In genomic region chr7:80782155-80783109, GRCm38 (mm10) we compare ENCODE assay signal across 8 mouse cellular contexts. TPM values are rescaled to one million over a fixed set of nuclear protein-coding genes. Genes with fewer than 3 reads are reported as not detected.
A peak's percentile ranks its signal among the peaks of the same experiment; 100 is the strongest.
DNase-seq lines count a peak whose midpoint lies in the region; ATAC-seq lines count a peak whose summit lies in the region.

No protein-coding gene starts in this region.

- H3K4me1 ChIP-seq in embryonic facial prominence, embryonic 15.5 days = peaks cover 53% of the 10 kb centered on the region
- H3K4me1 ChIP-seq in hindbrain, embryonic 13.5 days (replicated peaks) = peaks cover 7% of the 10 kb centered on the region; the same call in 1 of the 2 replicates

- peak overlapping the region; percentile 45; the same call in 1 of the 2 replicates for H3K27ac ChIP-seq in embryonic facial prominence, embryonic 15.5 days (replicated peaks)
- H3K27ac ChIP-seq in hindbrain, embryonic 13.5 days = no peak overlapping the region

- no peak for ATAC-seq in embryonic facial prominence, embryonic 15.5 days (ENCODE audit: insufficient number of reproducible peaks, low FRiP score, low TSS enrichment, low read depth)
- peak; percentile 69 for ATAC-seq in megakaryocyte, adult 5-6 weeks (ENCODE audit: poor library complexity, severe bottlenecking)
- ATAC-seq in hindbrain, embryonic 13.5 days (ENCODE audit: low FRiP score) = no peak

- WGBS in embryonic facial prominence, embryonic 15.5 days = 60% methylated on average over 17 of the region's 17 CpGs
- WGBS in hindbrain, embryonic 13.5 days = 79% methylated on average over 17 of the region's 17 CpGs

- no peak overlapping the region for H3K4me3 ChIP-seq in embryonic facial prominence, embryonic 15.5 days (replicated peaks)
- no peak overlapping the region for H3K4me3 ChIP-seq in hindbrain, embryonic 13.5 days

- DNase-seq in 416B (ENCODE audit: low read depth) (peak; percentile 86), A20 (ENCODE audit: low read depth, low spot score) (peak; percentile 87)
- no peak for DNase-seq in ovary, postnatal 10 days (ENCODE audit: low spot score)
- DNase-seq in adrenal gland, postnatal 4 days (ENCODE audit: low spot score in 2 of 2) = no peak
- no peak for DNase-seq in left cerebral cortex, adult 18-20 months (ENCODE audit: low spot score in 2 of 2)

- H3K9me3 ChIP-seq in embryonic facial prominence, embryonic 15.5 days (replicated peaks) = no peaks in the 10 kb centered on the region
- no peaks in the 10 kb centered on the region for H3K9me3 ChIP-seq in hindbrain, embryonic 13.5 days

- H3K9ac ChIP-seq in embryonic facial prominence, embryonic 15.5 days = no peak overlapping the region
- no peak overlapping the region for H3K9ac ChIP-seq in hindbrain, embryonic 13.5 days

- H3K36me3 ChIP-seq in embryonic facial prominence, embryonic 15.5 days = no peaks in the 10 kb centered on the region
- no peaks in the 10 kb centered on the region for H3K36me3 ChIP-seq in hindbrain, embryonic 13.5 days

- H3K27me3 ChIP-seq in embryonic facial prominence, embryonic 15.5 days = no peaks in the 10 kb centered on the region
- H3K27me3 ChIP-seq in hindbrain, embryonic 13.5 days = no peaks in the 10 kb centered on the region

- H3K4me2 ChIP-seq in embryonic facial prominence, embryonic 15.5 days (replicated peaks) = no peak overlapping the region
- H3K4me2 ChIP-seq in hindbrain, embryonic 13.5 days = no peak overlapping the region

RNA-seq across cellular contexts. Expression of gene Iqgap1, which starts 43.3 kb away (rescaled TPM):
- polyA plus RNA-seq in embryonic facial prominence, embryonic 15.5 days (2015; fragmentation: Nextera tagmentation; extraction: Ambion mirVana) = 75.3 and 75.9 TPM in 2 replicates
- 246 and 291 TPM in 2 replicates for total RNA-seq in megakaryocyte, adult 5-6 weeks (2015)
- 287 and 303 TPM in 2 replicates for total RNA-seq in megakaryocyte, adult 5-6 weeks (2017)
- polyA plus RNA-seq in hindbrain, embryonic 13.5 days (2015; fragmentation: Nextera tagmentation; extraction: Ambion mirVana) = 21.1 and 23.6 TPM in 2 replicates
- 100 to 1,000 TPM in 1 of 2 experiments, 10 to 100 TPM in 1; 92.0 to 107 TPM for total RNA-seq in adrenal gland, postnatal 4 days (2021)
- total RNA-seq in left cerebral cortex, adult 18-20 months (2021) = 10 to 100 TPM; 22.6 to 23.3 TPM

Comparison
In these comparisons a context has a peak if more than half of its experiments do, and no peak if none do; other contexts are left out.
1. DNase-seq: peak in 416B (single experiment) and A20 (single experiment); none in ovary, postnatal 10 days (single experiment), adrenal gland, postnatal 4 days (0 of 2) and left cerebral cortex, adult 18-20 months (0 of 2).